Mouse (Mus musculus) midbrain, embryonic 12.5 days (tissue): Measurements from ENCODE around the gene Slc38a3. TPM values are rescaled to one million over a fixed set of nuclear protein-coding genes. Genes with fewer than 3 reads are reported as not detected.
A peak's percentile ranks its signal among the peaks of the same experiment; 100 is the strongest.

Source experiments
- ATAC-seq: fragments of 200-750 bp; cut with Nextera tagmentation; 2 replicates; pipeline ENCODE4 v1.8.0; 2017; ENCODE audit warnings: low read depth, moderate TSS enrichment, moderate library complexity; ENCODE audit not compliant: low FRiP score
- H3K27ac ChIP-seq: fragments of 300-500 bp; sonication (generic); replicated peaks from 2 replicates; pipeline ENCODE4 v1.5.1; 2016; ENCODE audit warnings: mild to moderate bottlenecking
- H3K27me3 ChIP-seq: fragments of 300-500 bp; sonication (generic); 2 replicates; pipeline ENCODE4 v1.6.1; 2016; ENCODE audit warnings: mild to moderate bottlenecking
- H3K36me3 ChIP-seq: fragments of 300-500 bp; sonication (generic); 2 replicates; pipeline ENCODE4 v1.6.1; 2016
- H3K4me1 ChIP-seq: fragments of 300-500 bp; sonication (generic); 2 replicates; pipeline ENCODE4 v1.6.1; 2016
- H3K4me2 ChIP-seq: fragments of 300-500 bp; sonication (generic); replicated peaks from 2 replicates; pipeline ENCODE4 v1.6.1; 2016; ENCODE audit warnings: mild to moderate bottlenecking, moderate library complexity
- H3K4me3 ChIP-seq: fragments of 300-500 bp; sonication (generic); 2 replicates; pipeline ENCODE4 v1.5.1; 2016; ENCODE audit warnings: mild to moderate bottlenecking
- H3K9ac ChIP-seq: fragments of 300-500 bp; sonication (generic); replicated peaks from 2 replicates; pipeline ENCODE4 v1.6.1; 2016; ENCODE audit warnings: mild to moderate bottlenecking, moderate library complexity
- H3K9me3 ChIP-seq: fragments of 300-500 bp; sonication (generic); 2 replicates; pipeline ENCODE4 v1.6.1; 2016; ENCODE audit warnings: mild to moderate bottlenecking
- WGBS: fragments of 180-500 bp; shearing (Covaris S2); methylation state at CpG from one replicate; pipeline ENCODE4 v1.1.7; 2016; 5-methylcytosine and 5-hydroxymethylcytosine counted together
- polyA plus RNA-seq: library from polyadenylated mRNA; unstranded; fragments of >200 nt; fragmentation: Nextera tagmentation; extraction: Ambion mirVana; gene quantifications from 2 replicates; pipeline ENCODE4 v1.2.1, GENCODE M21; 2016

The Slc38a3 gene
- polyA plus RNA-seq, 1 experiment from 2014 or later: 13.9 TPM

- peak overlapping the region; percentile 17 for H3K9ac ChIP-seq
- WGBS: 5% methylated on average over 35 of the region's 35 CpGs
- peak overlapping the region; percentile 63 for H3K27ac ChIP-seq
- H3K4me1 ChIP-seq: peaks cover 35% of the 10 kb centered on the region
- no peaks in the 10 kb centered on the region for H3K36me3 ChIP-seq
- ATAC-seq: peak; percentile 73
- H3K9me3 ChIP-seq: no peaks in the 10 kb centered on the region
- H3K27me3 ChIP-seq: no peaks in the 10 kb centered on the region
- peak overlapping the region; percentile 55 for H3K4me2 ChIP-seq
- peak overlapping the region; percentile 34 for H3K4me3 ChIP-seq
Measured at GRCm38 (mm10) chr9:107644495-107645152, 24.7 kb downstream of the Slc38a3 start.

- Histone ChIP-seq H3K27me3 (no peaks in the 10 kb centered on the region), H3K4me2 (no peak overlapping the region), H3K9me3 (no peaks in the 10 kb centered on the region), H3K36me3 (no peaks in the 10 kb centered on the region), H3K9ac (no peak overlapping the region; the same call in 1 of the 2 replicates), H3K4me3 (peak overlapping the region; percentile 34; the same call in 1 of the 2 replicates), H3K4me1 (peaks cover 35% of the 10 kb centered on the region), H3K27ac (no peak overlapping the region)
- whole genome bisulfite sequencing: 90% methylated on average over 13 of the region's 13 CpGs
- ATAC-seq: no peak
Measured at GRCm38 (mm10) chr9:107643544-107644214, 25.7 kb downstream of the Slc38a3 start.

- Histone ChIP-seq H3K4me2 (no peak overlapping the region), H3K27me3 (no peaks in the 10 kb centered on the region), H3K4me3 (no peak overlapping the region), H3K27ac (peak overlapping the region; percentile 39; the same call in 1 of the 2 replicates), H3K9ac (no peak overlapping the region; the same call in 1 of the 2 replicates), H3K36me3 (no peaks in the 10 kb centered on the region), H3K4me1 (peaks cover 48% of the 10 kb centered on the region), H3K9me3 (no peaks in the 10 kb centered on the region)
- ATAC-seq: no peak
- 34% methylated on average over 8 of the region's 8 CpGs for WGBS
Measured at GRCm38 (mm10) chr9:107641666-107642065, 27.7 kb downstream of the Slc38a3 start.

- no peak overlapping the region for H3K4me3 ChIP-seq
- H3K4me1 ChIP-seq: peaks cover 59% of the 10 kb centered on the region
- no peak for ATAC-seq
- no peak overlapping the region for H3K4me2 ChIP-seq
- 45% methylated on average over 7 of the region's 8 CpGs for WGBS
- no peak overlapping the region for H3K9ac ChIP-seq
- H3K27ac ChIP-seq: peak overlapping the region; percentile 27
- H3K27me3 ChIP-seq: no peaks in the 10 kb centered on the region
- H3K9me3 ChIP-seq: no peaks in the 10 kb centered on the region
- H3K36me3 ChIP-seq: no peaks in the 10 kb centered on the region
Measured at GRCm38 (mm10) chr9:107640257-107640772, 29.0 kb downstream of the Slc38a3 start.

- H3K9me3 ChIP-seq: no peaks in the 10 kb centered on the region
- no peak overlapping the region for H3K9ac ChIP-seq
- peak overlapping the region; percentile 90 for H3K27ac ChIP-seq
- H3K27me3 ChIP-seq: no peaks in the 10 kb centered on the region
- no peaks in the 10 kb centered on the region for H3K36me3 ChIP-seq
- peak overlapping the region; percentile 45 for H3K4me2 ChIP-seq
- WGBS: 10% methylated on average over 7 of the region's 7 CpGs
- ATAC-seq: peak; percentile 72
- 0 out of 2 replicates have a peak overlapping the region, but pooled peaks have one; percentile 5 for H3K4me3 ChIP-seq
- peaks cover 64% of the 10 kb centered on the region for H3K4me1 ChIP-seq
Measured at GRCm38 (mm10) chr9:107637070-107637469, 32.3 kb downstream of the Slc38a3 start.

- 3% methylated on average over 38 of the region's 38 CpGs for WGBS
- peaks cover 64% of the 10 kb centered on the region for H3K4me1 ChIP-seq
- H3K27ac ChIP-seq: peak within 1 kb of the TSS; percentile 99
- no peaks in the 10 kb centered on the region for H3K27me3 ChIP-seq
- peak within 1 kb of the TSS; percentile 95 for H3K4me2 ChIP-seq
- H3K4me3 ChIP-seq: peak within 1 kb of the TSS; percentile 81
- H3K36me3 ChIP-seq: no peaks in the 10 kb centered on the region
- peak within 1 kb of the TSS; percentile 95 for H3K9ac ChIP-seq
- peak; percentile 83 for ATAC-seq
- H3K9me3 ChIP-seq: no peaks in the 10 kb centered on the region
Measured at GRCm38 (mm10) chr9:107635279-107636028, 33.9 kb downstream of the Slc38a3 start, which contains the start of gene Gnai2. Gene Gnai2 (minus strand): TSS chr9:107635367.

- Histone ChIP-seq H3K27me3 (no peaks in the 10 kb centered on the region), H3K9ac (peak overlapping the region; percentile 95), H3K4me3 (peak overlapping the region; percentile 81), H3K4me2 (peak overlapping the region; percentile 95), H3K4me1 (peaks cover 67% of the 10 kb centered on the region), H3K9me3 (no peaks in the 10 kb centered on the region), H3K36me3 (no peaks in the 10 kb centered on the region), H3K27ac (peak overlapping the region; percentile 99)
- no peak for ATAC-seq
- under 1% methylated on average over 35 of the region's 35 CpGs for WGBS
Measured at GRCm38 (mm10) chr9:107634406-107635278, 34.7 kb downstream of the Slc38a3 start.

GRCm38 (mm10) chr9:107633661-107634405 lies 35.5 kb downstream of the Slc38a3 start:
- 0% methylated on average over 15 of the region's 15 CpGs for WGBS

GRCm38 (mm10) chr9:107633091-107633660 lies 36.2 kb downstream of the Slc38a3 start:
- 0 out of 2 replicates have a peak, but pooled peaks cover 3% of the 10 kb centered on the region for H3K36me3 ChIP-seq
- peak overlapping the region; percentile 81 for H3K4me3 ChIP-seq
- peak overlapping the region; percentile 99 for H3K27ac ChIP-seq
- peaks cover 82% of the 10 kb centered on the region for H3K4me1 ChIP-seq
- peak overlapping the region; percentile 95 for H3K4me2 ChIP-seq
- ATAC-seq: no peak
- no peaks in the 10 kb centered on the region for H3K9me3 ChIP-seq
- H3K27me3 ChIP-seq: no peaks in the 10 kb centered on the region
- H3K9ac ChIP-seq: peak overlapping the region; percentile 95
- WGBS: under 1% methylated on average over 33 of the region's 33 CpGs

More at GRCm38 (mm10) chr9:107633661-107634405, 35.5 kb downstream of the Slc38a3 start:
- H3K9me3 ChIP-seq: no peaks in the 10 kb centered on the region
- 0 out of 2 replicates have a peak, but pooled peaks cover 1% of the 10 kb centered on the region for H3K36me3 ChIP-seq
- ATAC-seq: no peak
- no peaks in the 10 kb centered on the region for H3K27me3 ChIP-seq
- peak overlapping the region; percentile 95 for H3K4me2 ChIP-seq
- peaks cover 75% of the 10 kb centered on the region for H3K4me1 ChIP-seq
- peak overlapping the region; percentile 81 for H3K4me3 ChIP-seq
- H3K9ac ChIP-seq: peak overlapping the region; percentile 95
- H3K27ac ChIP-seq: peak overlapping the region; percentile 99

- Histone ChIP-seq H3K9ac (peak overlapping the region; percentile 95), H3K27me3 (no peaks in the 10 kb centered on the region), H3K27ac (peak overlapping the region; percentile 99), H3K9me3 (no peaks in the 10 kb centered on the region), H3K4me1 (peaks cover 84% of the 10 kb centered on the region), H3K4me3 (peak overlapping the region; percentile 81), H3K36me3 (0 out of 2 replicates have a peak, but pooled peaks cover 3% of the 10 kb centered on the region), H3K4me2 (peak overlapping the region; percentile 95)
- WGBS: 25% methylated on average over 6 of the region's 6 CpGs
- no peak for ATAC-seq
Measured at GRCm38 (mm10) chr9:107632478-107632877, 36.9 kb downstream of the Slc38a3 start.
